Mouse (Mus musculus) liver, embryonic 13.5 days (tissue): ENCODE data around the gene Ube2v1. TPM values are rescaled to one million over a fixed set of nuclear protein-coding genes. Genes with fewer than 3 reads are reported as not detected.

Experiments used
- ATAC-seq: fragments of 200-750 bp; cut with Nextera tagmentation; 2 replicates; pipeline ENCODE4 v1.8.0; 2017; ENCODE audit warnings: low read depth, mild to moderate bottlenecking, moderate number of reproducible peaks, moderate library complexity
- DNase-seq: peaks from one replicate; pipeline ENCODE4 v3.0.0; 2022
- H3K27ac ChIP-seq: fragments of 300-500 bp; sonication (generic); 2 replicates; pipeline ENCODE4 v1.5.1; 2015; ENCODE audit warnings: moderate library complexity, mild to moderate bottlenecking, inconsistent platforms
- H3K27me3 ChIP-seq: fragments of 300-500 bp; sonication (generic); 2 replicates; pipeline ENCODE4 v1.6.1; 2015; ENCODE audit warnings: mild to moderate bottlenecking, inconsistent platforms
- H3K36me3 ChIP-seq: fragments of 300-500 bp; sonication (generic); 2 replicates; pipeline ENCODE4 v1.6.1; 2015; ENCODE audit warnings: mild to moderate bottlenecking, inconsistent platforms
- H3K4me1 ChIP-seq: fragments of 300-500 bp; sonication (generic); replicated peaks from 2 replicates; pipeline ENCODE4 v1.6.1; 2015; ENCODE audit warnings: inconsistent platforms
- H3K4me2 ChIP-seq: fragments of 300-500 bp; sonication (generic); 2 replicates; pipeline ENCODE4 v1.6.1; 2015; ENCODE audit warnings: inconsistent platforms, mild to moderate bottlenecking, moderate library complexity
- H3K4me3 ChIP-seq: fragments of 300-500 bp; sonication (generic); replicated peaks from 2 replicates; pipeline ENCODE4 v1.5.1; 2015; ENCODE audit warnings: mild to moderate bottlenecking, inconsistent platforms
- H3K9ac ChIP-seq: fragments of 300-500 bp; sonication (generic); 2 replicates; pipeline ENCODE4 v1.6.1; 2015; ENCODE audit warnings: mild to moderate bottlenecking, inconsistent platforms
- H3K9me3 ChIP-seq: fragments of 300-500 bp; sonication (generic); replicated peaks from 2 replicates; pipeline ENCODE4 v1.6.1; 2016; ENCODE audit warnings: inconsistent platforms
- WGBS: fragments of 180-500 bp; shearing (Covaris S2); methylation state at CpG from one replicate; pipeline ENCODE4 v1.1.7; 2015; ENCODE audit not compliant: insufficient replicate concordance; 5-methylcytosine and 5-hydroxymethylcytosine counted together
- polyA plus RNA-seq: library from polyadenylated mRNA; unstranded; fragments of >200 nt; fragmentation: Nextera tagmentation; extraction: Ambion mirVana; gene quantifications from 2 replicates; pipeline ENCODE4 v1.2.1, GENCODE M21; 2015

Ube2v1 gene
- polyA plus RNA-seq, 1 experiment from 2014 or later = 205 TPM

DNA sequence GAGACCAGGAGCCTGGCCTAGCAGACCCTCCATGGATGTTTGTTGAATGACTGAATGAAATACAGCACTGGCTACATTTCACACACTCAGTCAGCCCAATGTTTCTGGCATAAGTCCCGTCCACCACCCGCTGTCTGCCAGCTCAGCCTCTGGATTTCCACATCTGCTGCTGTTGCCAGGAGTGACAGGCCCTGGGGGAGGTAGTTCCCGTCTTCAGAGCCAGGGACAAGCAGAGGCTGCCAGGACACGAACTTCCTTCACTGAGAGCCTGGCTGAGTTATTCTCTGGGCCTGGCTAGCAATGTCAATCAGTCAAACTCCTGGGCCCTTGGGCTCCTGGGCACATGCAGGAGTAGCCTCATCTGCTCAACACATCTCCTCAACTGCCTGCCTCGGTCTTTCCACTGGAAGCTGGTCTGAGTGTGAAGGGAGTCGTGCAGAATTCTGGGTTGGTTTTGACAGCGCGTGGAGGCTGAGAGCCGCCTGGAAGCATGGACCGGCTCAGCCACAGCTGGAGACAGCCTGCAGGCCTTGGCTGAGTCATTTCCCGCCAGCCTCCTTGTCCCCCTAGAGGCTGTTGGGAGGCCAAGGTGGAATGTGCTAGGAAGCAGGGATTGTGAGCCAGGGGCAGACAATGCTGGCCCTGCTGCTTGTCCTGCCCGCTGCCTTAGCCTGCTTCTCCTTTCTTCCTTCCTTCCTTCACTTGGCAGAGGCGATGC lies 61.8 kb downstream of the Ube2v1 start:
- Histone ChIP-seq H3K36me3 (no peaks in the 10 kb centered on the region), H3K9me3 (no peaks in the 10 kb centered on the region), H3K27me3 (0 out of 2 replicates have a peak, but pooled peaks cover 4% of the 10 kb centered on the region), H3K4me3 (no peak overlapping the region), H3K4me2 (no peak overlapping the region), H3K9ac (no peak overlapping the region), H3K4me1 (peaks cover 3% of the 10 kb centered on the region; the same call in 1 of the 2 replicates), H3K27ac (no peak overlapping the region)
- ATAC-seq (no peak), DNase-seq (no peak)
- WGBS = 45% methylated on average over 13 of the region's 13 CpGs

- Histone ChIP-seq H3K4me2 (no peak overlapping the region), H3K27me3 (0 out of 2 replicates have a peak, but pooled peaks cover 4% of the 10 kb centered on the region), H3K27ac (no peak overlapping the region), H3K9me3 (no peaks in the 10 kb centered on the region), H3K36me3 (no peaks in the 10 kb centered on the region), H3K9ac (no peak overlapping the region), H3K4me3 (no peak overlapping the region), H3K4me1 (peaks cover 16% of the 10 kb centered on the region)
- ATAC-seq (no peak), DNase-seq (no peak)
- 58% methylated on average over 9 of the region's 9 CpGs for WGBS
Measured at GRCm38 (mm10) chr2:167568112-167568511, 63.8 kb downstream of the Ube2v1 start.

GRCm38 (mm10) chr2:167565682-167566081 lies 66.2 kb downstream of the Ube2v1 start:
- H3K36me3 ChIP-seq = no peaks in the 10 kb centered on the region
- WGBS = 34% methylated on average over 19 of the region's 19 CpGs
- ATAC-seq (0 out of 2 replicates have a peak, but pooled peaks have one; percentile 16), DNase-seq (no peak)
- H3K4me1 ChIP-seq = peaks cover 16% of the 10 kb centered on the region
- H3K27ac ChIP-seq = peak overlapping the region; percentile 74
- H3K9me3 ChIP-seq = no peaks in the 10 kb centered on the region
- H3K27me3 ChIP-seq = peaks cover 21% of the 10 kb centered on the region
- peak overlapping the region; percentile 40 for H3K4me2 ChIP-seq
- H3K4me3 ChIP-seq = peak overlapping the region; percentile 34
- H3K9ac ChIP-seq = peak overlapping the region; percentile 56; the same call in 1 of the 2 replicates

DNA sequence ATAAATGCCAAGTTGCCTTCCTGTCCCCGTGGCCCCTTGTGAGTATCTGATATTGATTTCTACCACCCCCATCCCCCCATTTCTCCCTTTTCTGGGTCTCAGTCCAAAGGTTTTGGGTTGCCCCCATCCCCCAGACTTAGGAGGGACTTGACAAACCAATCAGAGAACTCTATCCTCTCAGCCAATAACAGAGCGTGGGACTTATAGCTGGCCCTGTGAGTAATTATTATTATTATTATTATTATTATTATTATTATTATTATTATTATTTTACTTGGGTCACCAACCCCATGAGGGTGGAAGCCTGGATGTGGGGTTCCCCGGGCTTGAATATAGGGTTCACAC lies 66.6 kb downstream of the Ube2v1 start:
- Histone ChIP-seq H3K4me3 (peak overlapping the region; percentile 34), H3K27ac (peak overlapping the region; percentile 74), H3K4me2 (peak overlapping the region; percentile 40), H3K36me3 (no peaks in the 10 kb centered on the region), H3K9ac (no peak overlapping the region), H3K9me3 (no peaks in the 10 kb centered on the region), H3K27me3 (peaks cover 25% of the 10 kb centered on the region), H3K4me1 (peaks cover 16% of the 10 kb centered on the region)
- 59% methylated on average over 3 of the region's 3 CpGs for WGBS
- ATAC-seq = peak; percentile 60; the same call in 1 of the 2 replicates
- no peak for DNase-seq

- Histone ChIP-seq H3K36me3 (no peaks in the 10 kb centered on the region), H3K4me2 (no peak overlapping the region), H3K27me3 (peaks cover 31% of the 10 kb centered on the region), H3K4me3 (no peak overlapping the region), H3K4me1 (peaks cover 16% of the 10 kb centered on the region), H3K9ac (no peak overlapping the region), H3K27ac (peak overlapping the region; percentile 69), H3K9me3 (no peaks in the 10 kb centered on the region)
- peak; percentile 86 for ATAC-seq
- no peak for DNase-seq
- WGBS = 73% methylated on average over 13 of the region's 13 CpGs
Measured at GRCm38 (mm10) chr2:167564551-167565311, 67.2 kb downstream of the Ube2v1 start.

DNA sequence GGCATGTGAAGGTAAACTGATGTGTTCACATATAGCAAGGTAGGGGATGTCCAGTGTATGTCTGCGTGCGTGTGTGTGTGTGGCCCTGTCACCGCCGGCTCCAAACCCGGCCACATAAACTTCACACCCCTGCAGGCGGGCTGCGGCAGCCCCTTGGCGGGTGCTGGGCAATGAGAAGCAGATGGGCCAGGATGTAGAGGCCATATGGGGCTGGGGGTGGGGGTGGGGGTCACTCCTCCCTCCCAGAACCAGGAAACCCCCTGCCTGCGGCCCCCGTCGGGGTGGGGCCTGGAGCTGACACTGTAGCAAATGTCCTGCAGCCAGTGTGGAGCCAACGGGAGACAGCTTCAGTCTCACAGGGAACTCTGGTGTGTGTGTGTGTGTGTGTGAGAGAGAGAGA lies 68.2 kb downstream of the Ube2v1 start:
- ATAC-seq (no peak), DNase-seq (no peak)
- H3K9ac ChIP-seq = no peak overlapping the region
- no peak overlapping the region for H3K27ac ChIP-seq
- no peak overlapping the region for H3K4me3 ChIP-seq
- H3K4me2 ChIP-seq = no peak overlapping the region
- WGBS = 51% methylated on average over 12 of the region's 12 CpGs
- H3K9me3 ChIP-seq = no peaks in the 10 kb centered on the region
- H3K4me1 ChIP-seq = peaks cover 20% of the 10 kb centered on the region
- peaks cover 39% of the 10 kb centered on the region for H3K27me3 ChIP-seq
- no peaks in the 10 kb centered on the region for H3K36me3 ChIP-seq

DNA sequence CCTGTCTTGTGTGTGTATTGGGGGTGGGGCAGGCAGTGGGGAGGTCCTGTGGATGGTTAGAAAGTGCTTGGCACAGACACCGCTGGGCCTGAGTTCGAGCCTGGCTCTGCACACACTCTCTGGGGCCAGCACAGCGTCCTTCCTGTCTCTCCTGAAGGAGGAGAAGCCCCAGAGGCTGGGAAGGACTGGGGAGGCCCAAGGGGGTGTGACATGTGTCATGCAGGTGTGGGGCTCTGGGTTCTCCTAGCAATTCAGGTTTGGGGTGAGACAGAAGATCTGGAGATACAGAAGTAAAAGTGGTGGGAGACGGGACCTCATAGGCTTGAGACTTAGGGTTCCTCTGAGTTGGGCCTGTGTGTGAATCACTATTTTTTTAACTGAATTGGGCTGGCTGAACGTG lies 68.9 kb downstream of the Ube2v1 start:
- no peak overlapping the region for H3K4me3 ChIP-seq
- peaks cover 44% of the 10 kb centered on the region for H3K27me3 ChIP-seq
- H3K27ac ChIP-seq = no peak overlapping the region
- peaks cover 20% of the 10 kb centered on the region for H3K4me1 ChIP-seq
- 51% methylated on average over 5 of the region's 5 CpGs for WGBS
- H3K9me3 ChIP-seq = no peaks in the 10 kb centered on the region
- H3K9ac ChIP-seq = no peak overlapping the region
- no peaks in the 10 kb centered on the region for H3K36me3 ChIP-seq
- DNase-seq (no peak), ATAC-seq (no peak)
- no peak overlapping the region for H3K4me2 ChIP-seq

GRCm38 (mm10) chr2:167562101-167562500 lies 69.8 kb downstream of the Ube2v1 start:
- Histone ChIP-seq H3K4me3 (no peak overlapping the region), H3K27me3 (peaks cover 44% of the 10 kb centered on the region), H3K4me2 (no peak overlapping the region), H3K27ac (no peak overlapping the region), H3K36me3 (no peaks in the 10 kb centered on the region), H3K9ac (no peak overlapping the region), H3K4me1 (peaks cover 20% of the 10 kb centered on the region), H3K9me3 (no peaks in the 10 kb centered on the region)
- 50% methylated on average over 8 of the region's 8 CpGs for WGBS
- no peak for ATAC-seq
- DNase-seq = no peak

- Histone ChIP-seq H3K9me3 (no peaks in the 10 kb centered on the region), H3K27ac (no peak overlapping the region), H3K36me3 (no peaks in the 10 kb centered on the region), H3K4me1 (peaks cover 13% of the 10 kb centered on the region), H3K9ac (no peak overlapping the region), H3K4me3 (no peak overlapping the region), H3K27me3 (peaks cover 41% of the 10 kb centered on the region), H3K4me2 (peak overlapping the region; percentile 32)
- ATAC-seq (no peak), DNase-seq (no peak)
- 13% methylated on average over 27 of the region's 27 CpGs for WGBS
Measured at GRCm38 (mm10) chr2:167559413-167559812, 72.5 kb downstream of the Ube2v1 start.
